Mouse (Mus musculus) lung, postnatal 0 days (tissue): ENCODE results near the gene 1110008P14Rik.

ENCODE experiments used
- CTCF ChIP-seq: IDR thresholded peaks from 2 replicates; pipeline ENCODE4 v1.5.1; 2016; ENCODE audit warnings: antibody characterized with exemption, mild to moderate bottlenecking
- EP300 ChIP-seq: IDR thresholded peaks from 2 replicates; pipeline ENCODE4 v1.6.1; 2016; ENCODE audit warnings: antibody characterized with exemption, mild to moderate bottlenecking, control low read depth

DNA sequence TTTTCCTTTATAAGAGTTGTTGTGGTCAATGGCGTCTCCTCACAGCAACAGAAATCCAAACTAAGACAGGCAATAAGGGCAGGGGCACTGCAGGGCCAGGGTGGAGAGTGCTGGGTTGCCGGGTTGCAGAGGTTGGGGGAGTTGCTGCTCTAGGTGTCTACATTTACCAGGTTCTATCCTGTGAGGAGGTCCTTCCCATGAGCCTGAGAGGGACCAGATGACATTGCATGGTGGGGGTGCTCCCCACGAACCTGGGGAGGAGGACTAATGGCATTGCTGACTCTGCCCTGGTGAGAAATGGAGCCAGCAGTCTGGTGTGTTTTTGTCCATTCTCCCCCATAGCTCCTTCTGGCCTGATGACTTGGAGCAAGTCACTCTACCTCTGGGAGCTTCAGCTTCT is 24.0 kb downstream of the 1110008P14Rik start:
- TF ChIP-seq CTCF (no peak), EP300 (no peak)
